Mouse (Mus musculus): ENCODE results near the gene Farp2. TPM values are rescaled to one million over a fixed set of nuclear protein-coding genes. Genes with fewer than 3 reads are reported as not detected.
"Not testable (repeated sequence)": the region's sequence is repeated elsewhere in the genome, so short reads cannot be mapped to it uniquely, and the experiment has no call there.

Gene Farp2
- polyA plus RNA-seq, 1 experiment from 2014 or later = 4.1 TPM

- 0 out of 2 replicates have a peak, but pooled peaks cover 3% of the 10 kb centered on the region for H3K4me1 ChIP-seq
- H3K27ac ChIP-seq = no peak overlapping the region
- H3K9me3 ChIP-seq = no peaks in the 10 kb centered on the region
- H3K27me3 ChIP-seq (ENCODE audit: insufficient read depth, poor library complexity, severe bottlenecking) = no peaks in the 10 kb centered on the region
- no peak for DNase-seq (ENCODE audit: low spot score)
- 36% methylated on average over 2 of the region's 2 CpGs for WGBS
- no peak overlapping the region for H3K4me3 ChIP-seq
- H3K36me3 ChIP-seq = no peaks in the 10 kb centered on the region
Observed at GRCm38 (mm10) chr1:93654275-93654674, 142.4 kb downstream of the Farp2 start.

- no peaks in the 10 kb centered on the region for H3K36me3 ChIP-seq
- no peaks in the 10 kb centered on the region for H3K9me3 ChIP-seq
- 60% methylated on average over 2 of the region's 2 CpGs for WGBS
- 0 out of 2 replicates have a peak, but pooled peaks cover 3% of the 10 kb centered on the region for H3K4me1 ChIP-seq
- no peak overlapping the region for H3K27ac ChIP-seq
- DNase-seq (ENCODE audit: low spot score) = no peak
- H3K27me3 ChIP-seq (ENCODE audit: insufficient read depth, poor library complexity, severe bottlenecking) = no peaks in the 10 kb centered on the region
- H3K4me3 ChIP-seq = no peak overlapping the region
Observed at GRCm38 (mm10) chr1:93654798-93655197, 142.9 kb downstream of the Farp2 start.

DNA sequence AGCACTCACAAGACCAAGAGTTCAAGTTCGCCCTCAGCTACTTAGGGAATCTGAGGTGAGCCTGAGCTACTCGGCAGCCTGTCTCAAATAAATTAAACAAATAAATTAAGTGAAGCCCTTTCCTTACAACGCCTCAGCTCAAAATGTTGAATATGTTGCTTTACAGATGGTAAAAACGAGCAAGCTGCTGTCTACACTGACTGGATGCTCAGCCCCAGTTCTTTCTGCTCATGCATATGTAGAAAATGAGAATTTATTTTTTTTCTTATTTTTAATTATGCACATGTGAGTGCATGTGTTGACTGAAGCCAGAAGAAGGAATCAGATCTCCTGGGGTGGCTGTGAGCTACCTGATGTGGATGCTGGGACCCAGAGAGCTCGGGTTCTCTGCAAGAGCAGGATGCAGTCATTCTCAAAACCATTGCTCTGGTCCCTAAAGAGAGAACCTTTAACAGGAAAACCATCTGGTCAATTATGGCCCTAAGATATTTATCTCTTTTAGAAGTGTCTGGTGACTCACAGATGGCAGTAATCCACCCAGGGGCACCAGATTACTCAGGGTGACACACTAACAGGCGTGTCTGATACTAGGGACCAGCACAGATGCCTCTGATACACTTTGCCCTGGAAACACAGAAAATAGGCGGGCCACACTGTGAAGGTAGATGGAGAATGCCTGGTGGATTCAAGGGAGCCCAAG lies 144.6 kb downstream of the Farp2 start:
- Histone ChIP-seq H3K36me3 (no peaks in the 10 kb centered on the region), H3K27ac (no peak overlapping the region), H3K4me3 (no peak overlapping the region), H3K4me1 (0 out of 2 replicates have a peak, but pooled peaks cover 3% of the 10 kb centered on the region), H3K27me3 (ENCODE audit: insufficient read depth, poor library complexity, severe bottlenecking) (no peaks in the 10 kb centered on the region), H3K9me3 (no peaks in the 10 kb centered on the region)
- DNase-seq (ENCODE audit: low spot score) = no peak
- WGBS = 74% methylated on average over 7 of the region's 7 CpGs

DNA sequence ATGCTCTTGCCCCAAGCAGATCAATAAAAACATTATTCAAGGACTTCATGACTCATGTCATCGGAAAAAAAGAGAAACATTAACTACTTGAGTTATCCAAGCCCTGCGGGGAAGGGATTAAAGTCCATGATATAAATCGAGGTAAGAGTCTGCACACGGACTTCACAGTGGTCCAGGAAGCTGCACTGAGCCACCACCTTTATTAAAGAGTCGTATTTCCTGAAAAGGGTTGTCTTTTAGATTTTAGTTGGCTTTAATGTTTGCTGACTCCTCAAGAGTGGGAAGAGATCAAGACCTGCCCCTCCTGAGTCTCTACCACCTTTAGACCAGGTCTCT lies 145.1 kb downstream of the Farp2 start:
- Histone ChIP-seq H3K9me3 (no peaks in the 10 kb centered on the region), H3K4me1 (0 out of 2 replicates have a peak, but pooled peaks cover 3% of the 10 kb centered on the region), H3K27me3 (ENCODE audit: insufficient read depth, poor library complexity, severe bottlenecking) (no peaks in the 10 kb centered on the region), H3K4me3 (no peak overlapping the region), H3K36me3 (no peaks in the 10 kb centered on the region), H3K27ac (no peak overlapping the region)
- WGBS = 88% methylated on average over 5 of the region's 5 CpGs
- DNase-seq (ENCODE audit: low spot score) = no peak

GRCm38 (mm10) chr1:93658559-93658958 lies 146.7 kb downstream of the Farp2 start, which contains the start of gene Stk25:
Gene Stk25 (minus strand): TSS chr1:93658659.
- not testable (repeated sequence) for H3K27ac ChIP-seq; H3K4me3 ChIP-seq; DNase-seq (ENCODE audit: low spot score); H3K27me3 ChIP-seq (ENCODE audit: insufficient read depth, poor library complexity, severe bottlenecking); H3K36me3 ChIP-seq; H3K4me1 ChIP-seq; H3K9me3 ChIP-seq

DNA sequence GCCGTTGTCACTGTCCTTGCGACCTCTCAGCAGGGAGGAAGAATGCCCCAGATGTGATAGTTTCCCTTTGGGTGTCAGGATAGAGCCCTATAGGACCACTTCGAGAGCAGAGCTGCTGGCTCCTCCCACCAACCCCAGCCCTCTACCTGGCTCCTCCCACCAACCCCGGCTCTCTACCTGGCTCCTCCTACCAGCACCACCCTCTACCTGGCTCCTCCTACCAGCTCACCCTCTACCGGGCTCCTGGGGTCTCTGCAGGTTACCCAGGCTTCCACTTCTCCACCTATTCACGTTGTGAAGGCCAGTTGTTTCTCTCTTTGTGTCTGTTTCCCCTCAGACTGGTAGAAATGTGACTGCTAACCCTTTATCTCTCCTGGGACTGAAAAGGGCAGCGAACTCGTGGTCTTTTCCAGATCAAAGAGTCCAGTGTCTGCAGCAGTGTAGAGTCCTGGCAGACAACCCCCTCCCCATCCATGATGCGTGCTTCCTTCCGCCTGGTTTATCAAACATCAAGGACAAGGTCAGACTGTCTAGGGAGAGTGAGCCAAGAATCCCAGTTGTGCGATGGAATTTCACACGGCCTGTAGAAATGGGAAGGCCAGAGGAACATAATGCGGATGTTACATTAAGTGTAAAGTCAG lies 156.0 kb downstream of the Farp2 start:
- 16% methylated on average over 13 of the region's 13 CpGs for WGBS
- Histone ChIP-seq H3K9me3 (no peaks in the 10 kb centered on the region), H3K27ac (peak overlapping the region; percentile 91), H3K4me1 (peaks cover 30% of the 10 kb centered on the region), H3K27me3 (ENCODE audit: insufficient read depth, poor library complexity, severe bottlenecking) (no peaks in the 10 kb centered on the region), H3K36me3 (no peaks in the 10 kb centered on the region), H3K4me3 (peak overlapping the region; percentile 20)
- peak; percentile 87 for DNase-seq (ENCODE audit: low spot score)

DNA sequence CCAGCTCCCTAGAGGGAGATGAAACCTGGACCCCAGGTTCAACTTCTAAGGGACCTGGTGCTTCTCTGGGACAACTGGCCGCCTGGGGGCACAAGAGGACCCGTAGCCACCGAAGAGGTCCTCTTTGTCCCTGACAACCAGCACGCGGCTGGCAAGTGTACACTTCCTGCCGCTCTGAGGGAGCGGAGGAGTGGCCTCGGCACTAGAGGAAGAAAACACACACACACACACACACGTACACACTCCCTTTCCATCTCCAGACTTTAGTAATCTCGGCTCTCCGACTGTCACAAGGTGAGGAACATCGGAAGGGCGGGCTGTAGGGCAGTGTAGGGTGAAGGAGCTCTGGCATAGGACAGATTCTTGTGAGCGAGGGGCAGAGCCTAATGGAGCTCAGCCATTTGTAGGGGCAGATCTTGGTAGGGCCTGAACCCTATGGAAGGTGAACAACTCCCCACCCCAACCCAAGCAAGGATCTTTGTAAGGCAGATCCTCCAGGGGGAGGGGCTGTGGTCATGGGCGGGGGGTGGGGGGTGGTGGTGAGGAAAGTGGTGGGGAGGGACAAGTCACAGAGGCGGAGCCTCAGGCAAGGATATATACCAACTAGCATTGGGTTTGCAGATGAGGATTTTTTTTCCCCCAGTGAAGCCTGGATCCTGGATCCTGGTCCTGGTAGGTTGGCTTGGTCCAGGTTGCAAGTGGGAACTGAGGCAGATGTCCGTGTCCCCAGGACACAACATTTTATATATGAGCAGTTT lies 157.1 kb downstream of the Farp2 start:
- DNase-seq (ENCODE audit: low spot score) = peak; percentile 95
- Histone ChIP-seq H3K4me1 (peaks cover 30% of the 10 kb centered on the region), H3K27me3 (ENCODE audit: insufficient read depth, poor library complexity, severe bottlenecking) (no peaks in the 10 kb centered on the region), H3K27ac (peak overlapping the region; percentile 91), H3K9me3 (no peaks in the 10 kb centered on the region), H3K36me3 (no peaks in the 10 kb centered on the region), H3K4me3 (peak overlapping the region; percentile 61)
- WGBS = 6% methylated on average over 17 of the region's 17 CpGs

DNA sequence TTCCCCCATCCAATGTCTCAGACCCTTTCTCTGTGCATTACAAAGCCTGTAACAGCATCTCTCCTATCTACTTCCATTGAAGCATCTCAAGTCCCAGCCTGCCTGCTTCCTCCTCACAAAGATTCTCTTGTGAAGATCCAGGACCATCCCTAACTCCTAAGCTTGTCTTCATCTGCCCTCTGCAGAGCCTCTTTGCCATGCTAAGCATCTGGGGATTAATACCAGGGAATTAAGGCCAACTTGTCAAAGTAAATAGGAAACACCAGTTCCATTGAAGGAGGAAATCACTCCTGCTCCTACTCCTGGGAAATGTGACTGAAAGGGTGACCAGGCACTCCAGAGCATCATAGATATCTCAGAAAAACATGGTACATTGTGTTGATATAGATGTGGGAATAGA lies 158.1 kb downstream of the Farp2 start:
- 0 out of 2 replicates have a peak overlapping the region, but pooled peaks have one; percentile 91 for H3K27ac ChIP-seq
- no peaks in the 10 kb centered on the region for H3K36me3 ChIP-seq

More for the DNA sequence above, 158.1 kb downstream of the Farp2 start:
- no peaks in the 10 kb centered on the region for H3K9me3 ChIP-seq
- no peaks in the 10 kb centered on the region for H3K27me3 ChIP-seq (ENCODE audit: insufficient read depth, poor library complexity, severe bottlenecking)
- DNase-seq (ENCODE audit: low spot score) = no peak
- H3K4me3 ChIP-seq = no peak overlapping the region
- peaks cover 30% of the 10 kb centered on the region for H3K4me1 ChIP-seq

Other genes starting within 250 kb of the Farp2 start
- gene Mterf4, start 206.2 kb upstream of the Farp2 start, polyA plus RNA-seq (2016; fragmentation: Nextera tagmentation; extraction: Ambion mirVana) = 21.7 and 27.9 TPM in 2 replicates
- 60.5 and 68.1 TPM in 2 replicates for gene Ppp1r7, start 169.2 kb upstream of the Farp2 start, polyA plus RNA-seq (2016; fragmentation: Nextera tagmentation; extraction: Ambion mirVana)
- gene Pask, start 168.6 kb upstream of the Farp2 start, polyA plus RNA-seq (2016; fragmentation: Nextera tagmentation; extraction: Ambion mirVana) = 11.9 and 15.0 TPM in 2 replicates
- 1.1 and 1.3 TPM in 2 replicates for gene Ano7, start 138.1 kb upstream of the Farp2 start, polyA plus RNA-seq (2016; fragmentation: Nextera tagmentation; extraction: Ambion mirVana)
- 141 and 168 TPM in 2 replicates for gene Hdlbp, start 33.3 kb upstream of the Farp2 start, polyA plus RNA-seq (2016; fragmentation: Nextera tagmentation; extraction: Ambion mirVana)
- 144 and 161 TPM in 2 replicates for gene Stk25, start 146.6 kb downstream of the Farp2 start, polyA plus RNA-seq (2016; fragmentation: Nextera tagmentation; extraction: Ambion mirVana)
- gene Bok, start 173.6 kb downstream of the Farp2 start, polyA plus RNA-seq (2016; fragmentation: Nextera tagmentation; extraction: Ambion mirVana) = 45.7 and 54.9 TPM in 2 replicates
- 69.3 and 78.3 TPM in 2 replicates for gene Atg4b, start 239.4 kb downstream of the Farp2 start, polyA plus RNA-seq (2016; fragmentation: Nextera tagmentation; extraction: Ambion mirVana)
- gene Thap4, start 242.8 kb downstream of the Farp2 start, polyA plus RNA-seq (2016; fragmentation: Nextera tagmentation; extraction: Ambion mirVana) = 42.9 and 56.5 TPM in 2 replicates